Mouse (Mus musculus): ENCODE results near the gene Ppil1. TPM values are rescaled to one million over a fixed set of nuclear protein-coding genes. Genes with fewer than 3 reads are reported as not detected.
"Not testable (repeated sequence)": the region's sequence is repeated elsewhere in the genome, so short reads cannot be mapped to it uniquely, and the experiment has no call there.

Ppil1 gene
- polyA plus RNA-seq, 1 experiment: 66.6 TPM

DNA sequence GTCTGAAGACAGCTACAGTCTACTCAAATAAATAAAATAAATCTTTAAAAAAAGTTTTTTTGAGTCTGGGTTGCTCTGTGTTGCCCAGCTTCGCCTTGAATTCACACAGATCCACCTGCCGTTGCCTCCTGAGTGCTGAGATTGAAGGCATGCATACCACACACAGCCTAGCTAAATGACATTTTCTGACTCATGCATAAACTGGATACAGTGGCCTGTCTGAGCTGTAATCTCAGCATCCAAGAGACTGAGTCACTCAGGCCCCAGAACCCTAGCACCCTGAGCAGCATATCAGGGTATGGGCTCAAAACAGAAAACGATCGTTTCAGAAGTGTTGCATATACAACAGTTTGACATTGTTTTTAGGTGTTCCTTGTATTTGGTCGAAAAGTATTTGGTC is 17.6 kb upstream of the Ppil1 start:
- no peak for DNase-seq (ENCODE audit: low read depth)
- no peak for TF ChIP-seq CTCF (IDR thresholded peaks at IDR 0.05; ENCODE audit: borderline replicate concordance, extremely low read depth, insufficient read depth, insufficient read length)
- no peak for TF ChIP-seq POLR2A (IDR thresholded peaks at IDR 0.05; ENCODE audit: borderline replicate concordance, extremely low read depth, insufficient read depth, insufficient read length, poor library complexity, severe bottlenecking)

DNA sequence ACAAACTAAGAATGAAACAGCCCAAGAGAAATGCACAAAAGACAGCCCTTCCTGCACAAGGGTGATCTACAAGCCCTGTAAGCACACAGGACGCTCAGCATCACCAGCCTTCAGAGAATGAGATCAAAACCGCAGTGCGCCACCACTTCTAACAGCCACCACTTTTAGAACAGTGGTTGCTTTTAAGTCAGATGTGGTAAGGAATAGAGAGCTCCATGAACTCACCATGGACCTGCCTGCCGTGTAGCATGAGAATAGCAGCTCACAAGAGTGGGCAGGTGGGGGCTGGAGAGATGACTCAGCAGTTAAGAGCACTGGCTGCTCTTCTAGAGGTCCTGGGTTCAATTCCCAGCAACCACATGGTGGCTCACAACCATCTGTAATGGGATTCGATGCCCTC is 16.4 kb upstream of the Ppil1 start:
- TF ChIP-seq POLR2A (IDR thresholded peaks at IDR 0.05; ENCODE audit: borderline replicate concordance, extremely low read depth, insufficient read depth, insufficient read length, poor library complexity, severe bottlenecking) (no peak), CTCF (IDR thresholded peaks at IDR 0.05; ENCODE audit: borderline replicate concordance, extremely low read depth, insufficient read depth, insufficient read length) (no peak)
- DNase-seq (ENCODE audit: low read depth): no peak

DNA sequence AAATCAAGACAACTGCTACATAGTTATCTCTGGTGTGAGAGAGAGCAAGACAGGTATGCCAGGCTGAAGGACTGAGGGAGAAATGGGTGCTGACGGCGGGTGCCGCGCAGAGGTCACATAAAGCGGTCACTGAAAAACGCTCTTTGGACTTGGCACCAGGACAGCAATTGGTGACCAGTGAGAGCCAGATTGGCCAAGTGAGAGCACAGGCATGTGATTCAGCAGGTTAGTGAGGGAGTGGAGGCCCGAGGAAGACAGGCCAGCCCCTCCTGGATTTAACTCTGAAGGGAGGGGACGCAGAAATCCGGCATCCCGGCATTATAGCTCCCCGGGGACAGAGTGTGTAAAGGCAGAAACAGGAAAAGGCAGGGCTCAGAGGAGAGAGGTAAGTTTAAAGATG is 9.9 kb upstream of the Ppil1 start:
- no peak for DNase-seq (ENCODE audit: low read depth)
- TF ChIP-seq POLR2A (IDR thresholded peaks at IDR 0.05; ENCODE audit: borderline replicate concordance, extremely low read depth, insufficient read depth, insufficient read length, poor library complexity, severe bottlenecking): no peak
- TF ChIP-seq CTCF (IDR thresholded peaks at IDR 0.05; ENCODE audit: borderline replicate concordance, extremely low read depth, insufficient read depth, insufficient read length): no peak

DNA sequence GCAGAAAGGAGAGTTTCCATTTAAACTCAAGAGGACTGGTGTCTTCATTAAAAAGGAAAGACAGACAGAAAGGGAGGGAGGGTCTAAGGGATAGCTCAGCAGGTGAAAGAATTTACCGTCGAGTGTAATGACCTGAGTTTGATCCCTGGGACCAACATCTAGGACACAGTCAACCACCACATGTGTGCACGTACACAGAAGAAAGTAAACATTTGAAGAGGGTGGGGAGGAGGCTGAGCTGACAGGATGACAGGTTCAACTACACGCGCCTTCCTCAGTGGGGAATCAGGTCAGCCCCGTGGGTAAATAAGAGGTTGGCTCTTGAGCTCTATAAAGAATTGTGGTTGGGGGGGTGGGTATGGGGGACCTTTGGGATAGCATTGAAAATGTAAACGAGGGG is 9.2 kb upstream of the Ppil1 start:
- TF ChIP-seq POLR2A (IDR thresholded peaks at IDR 0.05; ENCODE audit: borderline replicate concordance, extremely low read depth, insufficient read depth, insufficient read length, poor library complexity, severe bottlenecking) (no peak), CTCF (IDR thresholded peaks at IDR 0.05; ENCODE audit: borderline replicate concordance, extremely low read depth, insufficient read depth, insufficient read length) (no peak)
- no peak for DNase-seq (ENCODE audit: low read depth)

DNA sequence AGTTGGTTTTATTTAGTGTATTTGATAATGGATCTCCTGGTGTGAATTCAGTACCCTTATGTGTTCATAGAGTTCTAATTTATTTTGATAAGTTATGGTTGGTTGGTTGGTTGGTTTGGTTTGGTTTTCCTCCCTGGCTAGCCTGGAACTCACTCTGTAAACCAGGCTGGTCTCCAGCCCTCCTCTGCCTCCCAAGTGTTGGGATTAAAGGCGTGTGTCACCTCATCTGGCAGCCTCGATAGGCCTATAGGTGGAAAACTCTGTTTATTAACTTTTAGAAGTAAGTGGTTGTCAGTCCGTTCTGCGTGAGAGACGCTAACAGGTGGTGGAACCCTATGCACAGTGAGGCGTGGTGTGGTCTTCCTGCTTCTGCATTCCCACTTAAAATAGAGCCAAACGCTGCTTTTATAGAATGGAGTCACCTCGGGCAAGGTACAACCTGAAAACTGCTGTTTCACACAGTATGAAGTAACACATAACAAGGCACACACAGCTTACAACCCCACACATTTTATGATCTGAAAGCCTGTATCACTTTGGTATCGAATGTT is 6.2 kb upstream of the Ppil1 start:
- no peak for DNase-seq (ENCODE audit: low read depth)
- TF ChIP-seq POLR2A (IDR thresholded peaks at IDR 0.05; ENCODE audit: borderline replicate concordance, extremely low read depth, insufficient read depth, insufficient read length, poor library complexity, severe bottlenecking): no peak
- TF ChIP-seq CTCF (IDR thresholded peaks at IDR 0.05; ENCODE audit: borderline replicate concordance, extremely low read depth, insufficient read depth, insufficient read length): no peak

DNA sequence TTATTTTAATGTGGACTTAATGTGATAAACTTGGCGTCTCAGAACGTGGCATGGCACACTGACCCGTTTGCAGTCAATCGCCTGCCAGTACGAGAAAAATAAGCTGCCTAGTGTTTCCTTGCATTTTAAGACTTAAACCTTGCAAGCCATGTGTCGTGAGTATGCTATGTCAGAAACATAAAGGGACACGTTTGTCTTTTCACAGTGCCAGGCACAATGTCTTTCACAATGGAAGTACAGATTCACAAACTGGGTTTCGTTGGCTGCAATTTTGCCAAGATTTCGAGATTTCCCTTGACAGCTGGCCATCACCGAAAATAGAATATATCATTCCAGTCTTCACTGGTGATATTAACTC is 5.3 kb upstream of the Ppil1 start:
- TF ChIP-seq CTCF (IDR thresholded peaks at IDR 0.05; ENCODE audit: borderline replicate concordance, extremely low read depth, insufficient read depth, insufficient read length) (no peak), POLR2A (IDR thresholded peaks at IDR 0.05; ENCODE audit: borderline replicate concordance, extremely low read depth, insufficient read depth, insufficient read length, poor library complexity, severe bottlenecking) (no peak)
- DNase-seq (ENCODE audit: low read depth): no peak

DNA sequence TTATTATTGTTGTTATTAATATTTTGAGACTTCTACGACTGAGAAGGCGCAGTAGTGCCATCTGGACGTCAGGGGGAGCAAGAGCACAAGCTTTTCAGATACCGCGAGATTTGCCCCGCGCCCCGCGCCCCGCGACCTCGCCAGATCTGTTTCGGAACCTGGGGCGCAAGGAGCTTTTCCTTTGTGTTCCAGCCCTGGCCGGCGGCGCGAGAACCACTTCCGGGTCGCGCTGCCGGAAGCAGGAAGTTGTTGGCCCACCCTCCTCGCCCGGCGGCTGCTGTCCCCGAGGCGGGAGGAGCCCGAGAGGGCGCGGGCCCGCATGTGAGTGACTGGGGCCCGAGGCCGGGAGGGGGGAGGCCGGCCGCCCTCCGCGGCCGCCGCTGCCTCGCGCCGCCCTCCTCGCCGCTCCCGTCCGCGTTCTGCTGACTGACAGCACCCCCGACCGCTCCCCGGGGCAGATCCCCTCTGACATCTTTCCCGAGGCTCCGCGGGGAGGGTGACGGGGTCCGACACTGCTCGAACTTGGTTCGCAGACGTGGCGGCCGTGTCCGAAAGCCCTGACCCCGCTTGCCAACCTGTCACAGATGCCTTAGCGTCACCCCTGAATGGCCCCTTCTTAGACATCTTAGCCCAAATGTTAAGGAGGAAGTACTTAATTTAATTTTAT is 4.8 kb upstream of the Ppil1 start, which contains the start of gene BC004004:
BC004004 (plus strand) TSS at position 107 of the 667 bp plus-strand sequence.
- TF ChIP-seq CTCF (IDR thresholded peaks at IDR 0.05; ENCODE audit: borderline replicate concordance, extremely low read depth, insufficient read depth, insufficient read length) (peak; percentile 66), POLR2A (IDR thresholded peaks at IDR 0.05; ENCODE audit: borderline replicate concordance, extremely low read depth, insufficient read depth, insufficient read length, poor library complexity, severe bottlenecking) (peak; percentile 94)
- peak; percentile 99 for DNase-seq (ENCODE audit: low read depth)

DNA sequence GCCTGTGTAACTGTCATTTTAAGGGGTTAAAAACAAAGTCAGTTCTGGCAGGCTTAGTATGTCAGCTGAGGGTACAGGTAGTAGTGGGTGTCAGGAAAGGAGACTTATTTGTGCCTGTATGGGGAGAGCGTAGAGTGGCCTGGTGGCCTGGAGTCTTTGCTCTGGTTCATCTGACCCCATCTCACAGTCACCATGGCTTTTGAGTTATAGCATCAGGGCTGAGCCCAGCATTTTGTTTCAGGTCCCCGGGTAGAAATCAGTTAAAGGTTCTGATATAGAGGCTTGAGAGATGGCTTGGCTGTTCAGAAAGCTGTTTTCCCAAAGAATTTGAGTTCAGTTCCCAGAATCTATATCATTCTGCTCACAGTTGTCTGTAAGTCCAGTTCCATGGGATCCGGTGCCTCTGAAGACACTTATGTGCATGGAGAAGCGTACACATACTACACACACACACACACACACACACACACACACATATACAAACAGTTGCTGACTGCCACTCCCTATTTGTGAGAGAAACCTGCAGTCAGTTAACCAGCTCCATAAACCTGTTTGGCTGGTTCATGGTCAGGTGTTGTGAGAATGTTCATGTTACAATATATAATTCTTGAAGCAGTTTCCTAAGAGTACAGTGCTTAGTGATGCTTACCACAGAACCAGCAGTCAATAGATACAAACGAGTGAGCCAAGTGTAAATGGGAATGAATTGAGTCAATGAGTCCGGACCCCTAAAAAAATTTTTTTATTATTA is 4.1 kb upstream of the Ppil1 start:
- TF ChIP-seq CTCF (IDR thresholded peaks at IDR 0.05; ENCODE audit: borderline replicate concordance, extremely low read depth, insufficient read depth, insufficient read length) (no peak), POLR2A (IDR thresholded peaks at IDR 0.05; ENCODE audit: borderline replicate concordance, extremely low read depth, insufficient read depth, insufficient read length, poor library complexity, severe bottlenecking) (no peak)

DNA sequence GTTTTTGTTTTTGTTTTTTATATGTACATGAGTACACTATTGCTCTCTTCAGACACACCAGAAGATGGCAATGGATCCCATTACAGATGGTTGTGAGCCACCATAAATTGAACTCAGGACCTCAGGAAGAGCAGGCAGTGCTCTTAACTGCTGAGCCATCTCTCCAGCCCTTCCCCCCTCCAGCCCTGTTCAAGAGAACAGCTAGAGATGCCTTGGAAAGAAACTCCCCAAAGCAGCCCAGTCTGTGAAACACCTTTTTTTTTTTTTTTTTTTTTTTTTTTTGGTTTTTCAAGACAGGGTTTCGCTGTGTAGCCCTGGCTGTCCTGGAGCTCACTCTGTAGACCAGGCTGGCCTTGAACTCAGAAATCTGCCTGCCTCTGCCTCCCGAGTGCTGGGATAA is 3.1 kb upstream of the Ppil1 start:
- DNase-seq (ENCODE audit: low read depth): not testable (repeated sequence)

More for the DNA sequence above, 4.1 kb upstream of the Ppil1 start:
- DNase-seq (ENCODE audit: low read depth): no peak

DNA sequence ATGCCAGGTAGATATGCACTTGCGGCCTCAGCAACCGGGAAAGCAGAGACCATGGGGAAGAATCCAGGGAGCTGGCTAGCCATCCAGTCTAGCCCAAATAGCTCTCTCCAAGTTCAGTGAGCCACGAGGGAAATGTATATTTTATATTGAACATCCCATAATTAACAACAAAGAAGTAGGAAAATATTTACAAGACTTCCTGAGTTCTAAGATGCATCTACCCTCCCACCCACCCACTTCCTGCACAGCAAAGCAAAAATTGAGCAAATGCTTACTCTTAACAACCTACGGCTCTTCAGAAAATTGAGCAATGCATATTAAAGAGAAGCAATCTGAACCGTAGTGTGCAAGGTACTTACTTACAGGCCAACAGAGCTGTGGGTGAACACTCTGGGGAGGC is 774 bp upstream of the Ppil1 start:
- TF ChIP-seq POLR2A (IDR thresholded peaks at IDR 0.05; ENCODE audit: borderline replicate concordance, extremely low read depth, insufficient read depth, insufficient read length, poor library complexity, severe bottlenecking) (no peak), CTCF (IDR thresholded peaks at IDR 0.05; ENCODE audit: borderline replicate concordance, extremely low read depth, insufficient read depth, insufficient read length) (no peak)
- DNase-seq (ENCODE audit: low read depth): no peak

DNA sequence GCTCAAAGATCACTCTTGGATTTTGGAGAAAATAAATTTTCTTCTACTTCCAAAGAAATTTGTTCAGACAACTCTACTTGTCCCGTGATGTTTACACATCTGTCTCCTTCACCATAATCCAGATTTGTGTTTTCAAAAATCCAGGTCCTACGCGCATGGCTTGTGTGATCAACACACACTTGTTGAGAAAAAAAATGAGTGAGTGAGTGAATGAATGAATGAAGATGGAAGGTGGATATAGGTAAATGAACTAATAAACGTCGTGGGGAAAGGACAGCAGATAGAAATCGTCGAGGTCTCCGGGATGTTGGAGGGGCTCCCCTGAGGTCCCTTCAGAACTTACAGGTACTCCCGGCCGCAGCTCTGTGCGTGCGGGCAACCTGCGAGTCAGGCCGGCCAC is 569 bp downstream of the Ppil1 start:
- TF ChIP-seq POLR2A (IDR thresholded peaks at IDR 0.05; ENCODE audit: borderline replicate concordance, extremely low read depth, insufficient read depth, insufficient read length, poor library complexity, severe bottlenecking) (no peak), CTCF (IDR thresholded peaks at IDR 0.05; ENCODE audit: borderline replicate concordance, extremely low read depth, insufficient read depth, insufficient read length) (no peak)
- no peak for DNase-seq (ENCODE audit: low read depth)

DNA sequence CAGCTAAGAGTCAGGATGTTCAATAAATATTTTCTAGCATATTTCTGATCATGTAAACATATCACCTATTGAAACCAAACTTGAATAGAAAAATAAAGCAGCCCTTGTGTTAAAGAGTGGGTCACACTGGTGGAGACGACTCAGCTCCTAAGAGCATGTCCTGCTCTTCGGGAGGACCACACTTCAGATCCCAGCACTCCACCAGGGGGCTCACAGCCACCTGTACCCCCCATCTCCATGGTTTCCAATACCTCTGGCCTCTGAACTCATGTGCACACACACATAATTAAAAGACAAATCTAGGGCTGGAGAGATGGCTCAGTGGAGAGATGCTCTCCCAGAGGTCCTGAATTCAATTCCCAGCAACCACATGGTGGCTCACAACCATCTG is 1.7 kb downstream of the Ppil1 start:
- no peak for DNase-seq (ENCODE audit: low read depth)
- no peak for TF ChIP-seq POLR2A (IDR thresholded peaks at IDR 0.05; ENCODE audit: borderline replicate concordance, extremely low read depth, insufficient read depth, insufficient read length, poor library complexity, severe bottlenecking)
- TF ChIP-seq CTCF (IDR thresholded peaks at IDR 0.05; ENCODE audit: borderline replicate concordance, extremely low read depth, insufficient read depth, insufficient read length): 0 out of 2 replicates have a peak, but pooled peaks have one; percentile 18
